Mouse (Mus musculus) adrenal gland, postnatal 10 days (tissue): ENCODE measurements around the gene Itih2. TPM values are rescaled to one million over a fixed set of nuclear protein-coding genes. Genes with fewer than 3 reads are reported as not detected.
A peak's percentile ranks its signal among the peaks of the same experiment; 100 is the strongest.

Experiments used
- DNase-seq: peaks from one replicate; pipeline ENCODE4 v3.0.0; 2021; ENCODE audit warnings: mixed read lengths
- long read RNA-seq, 2 experiments: library from polyadenylated mRNA; stranded (forward); transcript quantifications; one replicate each; pipeline ENCODE4 v2.0.0; 2021
- total RNA-seq, 2 experiments: library from RNA; stranded (reverse); gene quantifications; 2 replicates each; pipeline ENCODE4 v1.2.3; 2021

Itih2 gene
- 100 to 1,000 TPM; 190 to 443 TPM for total RNA-seq
- long read RNA-seq, experiment 1, transcript Itih2-201 (21 exons, 3,100 nt), result major isoform, 104 of 185 reads
- long read RNA-seq, experiment 1, partial matches to known transcripts, result 55 of 185 reads
- long read RNA-seq, experiment 1, other reads (novel, unspliced or antisense), result 26 of 185 reads
- long read RNA-seq, experiment 2, partial matches to known transcripts, result 1 of 5 reads
- long read RNA-seq, experiment 2, other reads (novel, unspliced or antisense), result 0 of 5 reads

DNA sequence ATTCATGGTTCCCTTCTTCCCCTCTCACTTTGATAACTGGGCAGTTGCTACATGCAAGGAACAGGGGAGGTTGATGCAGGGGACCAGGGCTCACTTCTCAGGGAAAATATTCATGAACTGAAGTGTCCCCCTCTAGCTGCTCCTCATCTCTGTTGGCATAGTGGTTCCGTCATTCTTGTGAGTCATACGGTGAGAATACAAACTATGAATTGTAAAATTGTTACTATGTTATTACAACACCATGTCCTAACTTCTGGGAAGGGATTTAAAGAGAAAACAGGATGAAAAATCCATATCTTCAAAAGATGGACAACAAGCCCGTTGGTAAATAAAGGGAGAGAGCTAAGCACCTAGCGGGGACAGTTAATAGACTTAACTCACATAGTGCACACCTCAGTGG, at the start of gene Itih2:
Gene Itih2 (minus strand): TSS at position 101 of the 400 bp plus-strand sequence.
- no peak for DNase-seq

DNA sequence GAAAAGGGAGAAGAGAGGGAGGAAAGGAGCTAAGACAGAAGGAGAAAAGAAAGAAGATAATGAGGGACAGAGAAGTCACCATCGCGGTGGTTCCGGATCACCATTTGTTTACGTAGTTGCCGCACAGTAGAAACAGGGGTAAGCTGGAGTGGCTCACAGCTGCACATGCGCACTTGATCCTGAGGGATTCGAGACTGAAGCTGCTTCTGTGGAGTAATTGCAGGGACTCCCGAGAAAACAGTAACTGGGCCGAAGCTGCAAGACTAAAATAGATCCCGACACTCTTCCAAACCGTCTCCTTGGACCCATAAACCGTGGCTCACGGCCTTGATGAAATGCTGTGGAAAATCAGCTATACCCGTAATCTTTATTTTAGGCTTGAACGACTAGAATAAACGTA, 38.8 kb upstream of the Itih2 start:
- peak; percentile 28 for DNase-seq

- no peak for DNase-seq
Measured at GRCm38 (mm10) chr2:10168016-10168415, 36.8 kb upstream of the Itih2 start.

GRCm38 (mm10) chr2:10167283-10167682, 36.1 kb upstream of the Itih2 start:
- DNase-seq, result no peak

GRCm38 (mm10) chr2:10166635-10167034, 35.4 kb upstream of the Itih2 start:
- DNase-seq, result no peak

DNA sequence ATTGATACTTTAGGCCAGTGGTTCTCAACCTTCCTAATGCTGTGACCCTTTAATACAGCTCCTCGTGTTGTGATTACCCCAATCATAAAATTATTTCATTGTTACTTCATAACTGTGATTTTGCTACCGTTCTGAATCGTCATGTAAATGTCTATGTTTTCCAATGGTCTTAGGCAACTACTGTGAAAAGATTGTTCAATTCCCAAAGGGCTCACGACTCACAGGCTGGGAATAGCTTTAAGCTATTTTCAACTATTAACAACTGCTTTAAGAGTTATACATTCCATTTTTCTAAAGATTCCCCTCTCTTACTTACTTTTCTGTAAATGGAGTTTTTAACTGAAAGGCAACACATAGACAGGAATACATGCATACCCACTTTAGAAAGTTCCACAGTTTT, 30.8 kb upstream of the Itih2 start:
- DNase-seq, result no peak

DNA sequence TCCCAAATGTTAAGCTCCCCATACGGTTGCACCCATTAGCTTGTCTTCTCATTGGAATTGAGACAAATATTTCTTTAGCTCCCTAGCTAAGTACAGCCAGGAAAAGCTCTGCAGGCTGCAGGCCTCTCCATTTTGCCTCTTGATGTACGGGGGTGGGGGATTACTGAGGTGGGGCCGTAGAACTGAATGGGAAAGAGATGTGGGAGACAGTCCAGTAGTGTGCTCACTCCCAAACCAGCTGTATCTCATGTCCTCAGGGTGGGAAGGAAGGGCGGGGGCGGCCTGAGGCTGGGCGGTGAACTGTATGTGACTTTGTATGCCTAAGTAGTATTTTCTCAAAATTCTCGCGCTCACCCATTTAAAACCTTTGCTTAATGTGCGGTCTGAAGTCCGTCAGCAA, 26.0 kb upstream of the Itih2 start:
- no peak for DNase-seq

- DNase-seq, result peak; percentile 81
Measured at GRCm38 (mm10) chr2:10153201-10154075, 22.2 kb upstream of the Itih2 start, which contains the start of gene Itih5. Gene Itih5 (plus strand): TSS chr2:10153571.

DNA sequence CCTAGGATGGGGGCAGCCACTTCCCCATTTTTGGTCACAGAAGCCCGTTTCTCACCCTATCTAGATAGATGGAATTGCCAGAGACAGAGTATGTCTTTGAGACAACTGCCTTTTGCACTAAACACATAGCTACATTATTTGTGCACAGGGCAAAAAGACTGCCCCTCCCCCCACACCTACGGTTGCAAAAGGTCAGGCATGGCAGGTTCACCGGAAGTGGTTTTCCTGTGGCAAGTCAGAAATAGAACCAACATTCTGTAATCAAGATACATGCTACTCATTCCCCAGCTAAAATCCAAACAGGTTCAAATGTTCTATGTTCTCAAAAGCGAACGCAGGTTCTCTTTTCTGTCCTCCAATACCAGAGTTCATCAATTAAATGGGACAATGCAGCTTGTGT, 21.4 kb upstream of the Itih2 start:
- DNase-seq, result no peak

DNA sequence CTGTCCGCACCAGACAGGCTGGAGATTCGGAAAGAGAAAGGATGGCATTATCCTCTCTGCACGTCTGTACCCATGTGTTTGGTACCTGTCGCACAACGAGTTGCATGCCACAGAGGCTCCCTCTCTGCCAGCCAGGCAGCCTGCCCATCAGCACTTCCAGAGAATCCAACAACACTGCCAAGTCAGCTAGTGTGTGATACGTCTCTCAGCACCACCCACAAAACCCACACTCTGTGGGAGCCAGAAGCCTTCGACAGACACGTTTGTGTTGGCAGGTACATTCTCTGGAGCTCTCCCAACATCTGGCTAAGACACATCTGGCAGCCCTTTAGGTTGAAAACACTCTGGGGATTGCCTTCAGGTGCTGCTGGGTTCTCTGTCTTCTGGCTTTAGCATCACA, 16.0 kb upstream of the Itih2 start:
- DNase-seq, result peak; percentile 33

- no peak for DNase-seq
Measured at GRCm38 (mm10) chr2:10145514-10145913, 14.3 kb upstream of the Itih2 start.

DNA sequence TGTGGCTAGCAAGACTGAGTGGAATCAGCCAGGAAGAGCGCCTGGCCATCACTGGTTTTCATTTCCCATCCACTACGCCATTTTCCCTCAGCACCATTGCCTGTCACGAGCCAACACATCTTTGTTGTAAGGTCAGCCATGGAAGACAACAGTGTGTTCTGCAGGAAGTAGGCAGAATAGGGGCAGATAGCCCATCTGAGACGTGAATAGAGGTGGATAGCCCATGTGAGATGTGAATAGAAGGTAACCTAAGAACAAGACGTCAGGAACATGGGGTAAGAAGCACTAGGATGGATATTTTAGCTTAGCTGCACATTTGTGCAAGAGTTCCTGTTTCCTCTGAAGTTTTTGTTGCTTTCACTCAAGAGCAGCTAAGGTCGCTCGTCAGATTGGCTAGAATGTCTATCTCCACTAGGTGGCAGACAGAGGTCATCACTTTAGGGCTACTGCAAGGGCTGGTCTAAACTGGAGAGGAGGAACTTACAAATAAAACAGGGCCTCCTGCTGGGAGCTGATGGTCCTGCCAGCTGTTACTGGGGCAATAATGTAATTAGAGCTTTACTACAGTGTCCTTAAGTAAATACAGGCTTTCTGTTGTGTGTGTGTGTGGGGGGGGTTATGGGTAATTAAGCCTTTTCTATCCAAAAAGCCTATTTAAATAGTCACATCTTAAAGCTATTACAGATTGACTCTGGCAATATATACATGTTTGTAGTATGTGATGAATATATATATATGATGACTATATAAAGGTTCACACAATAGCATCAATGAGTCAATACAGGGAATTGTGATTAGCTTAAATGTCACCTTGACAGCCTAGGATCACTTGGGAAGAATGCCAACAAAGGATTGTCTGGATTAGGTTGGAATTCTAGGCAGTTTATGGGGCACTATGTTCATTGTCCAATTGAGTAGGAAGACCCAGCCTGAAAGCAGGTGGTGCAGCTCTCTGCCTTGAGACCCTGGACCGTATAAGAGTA, 11.6 kb upstream of the Itih2 start:
- DNase-seq, result peak; percentile 77

DNA sequence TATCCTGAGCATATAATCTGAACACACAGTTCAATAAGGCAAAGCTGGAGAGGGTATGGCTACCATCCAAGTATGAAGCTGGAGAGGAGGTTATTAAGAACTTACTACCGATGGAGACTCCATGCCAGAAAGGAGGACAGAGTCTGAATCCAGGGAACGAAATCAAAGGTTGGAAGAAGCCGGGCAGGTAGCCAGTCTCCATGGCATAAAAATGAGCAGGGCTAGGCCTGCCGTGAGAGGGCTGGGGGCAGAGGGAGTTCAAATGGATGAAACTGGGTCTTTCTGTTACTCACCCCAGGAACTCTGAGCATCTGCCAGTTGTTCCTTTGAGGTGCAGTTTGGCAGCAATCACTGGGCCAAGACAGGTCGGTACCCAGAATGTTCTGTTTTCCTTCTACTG, 9.3 kb upstream of the Itih2 start:
- no peak for DNase-seq

GRCm38 (mm10) chr2:10137320-10137719, 6.1 kb upstream of the Itih2 start:
- DNase-seq, result no peak

DNA sequence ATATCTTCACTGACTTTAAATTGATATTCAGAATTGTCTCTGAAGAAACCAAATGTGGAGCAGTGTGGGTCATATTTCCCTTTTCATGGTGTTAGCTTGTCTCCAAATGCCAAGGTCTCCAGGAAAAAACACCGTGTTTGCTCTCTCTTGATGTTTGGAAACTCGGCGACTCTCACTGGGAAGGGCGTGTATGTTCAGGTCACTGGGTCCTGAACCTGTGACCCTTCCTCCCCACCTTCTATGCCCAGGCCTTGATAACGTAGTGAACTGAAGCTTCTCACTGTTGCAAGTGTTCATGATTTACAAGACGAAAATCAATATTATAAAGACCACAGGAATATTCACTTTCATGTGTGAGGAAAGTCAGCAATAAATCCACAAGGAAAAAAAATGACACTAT, 2.7 kb upstream of the Itih2 start:
- no peak for DNase-seq

- no peak for DNase-seq
Measured at GRCm38 (mm10) chr2:10132128-10132527, 932 bp upstream of the Itih2 start.

- DNase-seq, result no peak
Measured at GRCm38 (mm10) chr2:10130341-10130990, 730 bp downstream of the Itih2 start.

DNA sequence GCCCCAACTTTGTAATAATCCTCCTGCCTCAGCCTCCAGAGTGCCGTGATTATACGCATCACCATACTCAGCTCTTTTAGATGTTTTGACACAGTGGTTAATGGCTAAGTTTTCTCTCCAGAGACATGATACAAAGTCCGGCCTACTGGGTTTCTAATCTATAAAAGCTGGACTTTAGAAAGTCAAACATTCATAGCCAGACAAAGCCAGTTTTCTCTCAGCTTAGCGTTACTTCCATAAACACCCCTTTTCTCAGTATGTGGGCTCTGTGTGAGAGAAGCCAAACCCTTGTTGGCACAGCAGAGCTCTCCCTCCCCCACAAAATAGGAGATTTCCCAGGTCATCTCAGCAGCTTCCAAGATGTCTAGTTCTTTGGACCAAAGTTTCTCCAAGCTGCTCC, 2.6 kb downstream of the Itih2 start:
- DNase-seq, result no peak

DNA sequence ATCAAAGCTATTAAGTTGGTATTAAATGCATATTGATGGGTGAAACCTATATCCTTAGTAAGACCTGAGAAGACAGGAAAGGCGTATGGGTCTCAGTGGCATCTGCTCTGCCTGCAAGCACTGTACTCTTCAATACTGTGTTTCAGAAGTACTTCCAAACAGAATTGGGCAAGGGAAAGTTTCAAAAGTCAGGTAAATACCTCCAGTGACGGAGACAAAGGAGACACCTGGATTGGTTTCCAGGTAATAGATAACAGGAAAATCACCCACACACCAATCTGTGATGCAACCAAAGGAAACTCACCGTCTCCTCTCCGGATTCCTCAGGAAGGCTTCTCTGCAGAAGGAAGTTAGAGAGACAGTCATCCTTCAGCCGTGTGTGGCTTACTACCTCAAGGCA, 3.7 kb downstream of the Itih2 start:
- DNase-seq, result no peak

DNA sequence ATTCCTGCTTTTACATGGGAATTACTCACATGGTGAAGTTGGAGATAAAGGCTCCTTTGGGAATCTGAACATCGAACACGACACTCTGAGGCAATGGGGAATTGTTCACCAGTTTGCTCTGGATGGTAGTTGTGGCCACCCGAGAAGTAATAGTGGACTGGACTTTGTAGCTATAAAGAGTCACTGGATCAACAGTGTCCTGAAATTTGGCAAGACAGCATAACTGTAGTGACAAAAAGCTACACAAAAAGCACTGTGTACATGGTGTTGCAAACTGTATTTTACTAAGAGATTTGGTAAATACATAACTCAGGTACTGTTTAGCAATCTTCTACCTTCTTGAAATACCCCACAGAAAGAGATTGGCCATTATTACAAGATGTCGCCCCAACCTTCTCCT, 5.1 kb downstream of the Itih2 start:
- DNase-seq, result no peak

DNA sequence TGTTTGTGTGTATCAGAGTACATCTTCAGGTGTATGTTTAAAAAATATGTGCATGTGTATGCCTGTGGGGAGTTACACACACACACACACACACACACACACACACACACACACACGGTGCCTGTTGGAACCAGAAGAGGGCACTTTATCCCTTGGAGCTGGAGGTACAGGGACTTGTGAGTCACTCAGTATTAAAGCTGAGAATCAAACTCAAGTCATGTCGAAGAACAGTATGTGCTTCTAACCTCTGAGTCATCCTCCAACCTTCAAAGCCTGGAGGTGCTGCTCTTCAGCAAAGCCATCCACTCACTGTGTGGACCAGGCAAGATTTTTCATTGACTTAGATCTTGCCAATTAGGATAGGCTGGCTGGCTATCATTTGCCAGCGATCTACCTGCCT, 9.4 kb downstream of the Itih2 start:
- DNase-seq, result peak; percentile 24

DNA sequence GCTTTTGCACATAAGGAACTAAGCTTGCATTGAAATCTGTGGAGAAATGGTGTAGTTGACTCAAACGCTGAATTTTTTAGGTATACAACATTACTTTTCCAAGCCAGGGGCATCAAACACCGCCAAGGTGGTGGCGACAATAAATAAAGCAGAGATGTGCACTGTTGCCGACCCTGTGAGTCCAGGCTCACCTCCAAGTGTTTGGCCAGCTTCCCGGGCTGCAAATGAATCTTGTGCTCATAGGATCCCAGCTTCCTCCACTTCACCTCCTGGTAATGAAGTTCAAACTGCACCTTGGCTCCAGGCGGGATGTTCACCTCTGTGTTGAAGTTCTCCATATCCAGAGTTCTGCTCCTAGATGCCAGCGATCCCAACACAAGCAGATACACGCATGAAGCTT, 11.9 kb downstream of the Itih2 start:
- no peak for DNase-seq
